Mouse (Mus musculus) kidney, embryonic 14.5 days (tissue): ENCODE results near the gene Kcnj12. TPM values are rescaled to one million over a fixed set of nuclear protein-coding genes. Genes with fewer than 3 reads are reported as not detected.

ENCODE experiments used
- polyA plus RNA-seq: library from polyadenylated mRNA; unstranded; fragments of >200 nt; fragmentation: Nextera tagmentation; extraction: Ambion mirVana; gene quantifications from 2 replicates; pipeline ENCODE4 v1.2.1, GENCODE M21; 2014

The Kcnj12 gene
- polyA plus RNA-seq, 1 experiment from 2014 or later: 0.32 TPM

Other genes with a start within 250 kb of the Kcnj12 start
- 13.7 and 21.5 TPM in 2 replicates for gene Top3a, start 245.2 kb upstream of the Kcnj12 start, polyA plus RNA-seq
- 5.2 and 8.2 TPM in 2 replicates for gene Smcr8, start 245.0 kb upstream of the Kcnj12 start, polyA plus RNA-seq
- gene Shmt1, start 210.8 kb upstream of the Kcnj12 start, polyA plus RNA-seq: 45.3 and 78.4 TPM in 2 replicates
- 34.3 and 35.8 TPM in 2 replicates for gene Dhrs7b, start 191.9 kb upstream of the Kcnj12 start, polyA plus RNA-seq
- 72.8 and 72.9 TPM in 2 replicates for gene Tmem11, start 143.3 kb upstream of the Kcnj12 start, polyA plus RNA-seq
- gene Natd1, start 107.8 kb upstream of the Kcnj12 start, polyA plus RNA-seq: 15.7 and 25.0 TPM in 2 replicates
- gene Map2k3, start 90.5 kb upstream of the Kcnj12 start, polyA plus RNA-seq: 69.0 and 106 TPM in 2 replicates
- gene Tnfrsf13b, start 104.2 kb downstream of the Kcnj12 start, polyA plus RNA-seq: 0.70 and 1.2 TPM in 2 replicates
- 96.9 and 182 TPM in 2 replicates for gene Usp22, start 152.5 kb downstream of the Kcnj12 start, polyA plus RNA-seq
- not detected in 2 replicates for gene Aldh3a1, start 185.0 kb downstream of the Kcnj12 start, polyA plus RNA-seq
- 17.9 and 32.5 TPM in 2 replicates for gene Aldh3a2, start 244.9 kb downstream of the Kcnj12 start, polyA plus RNA-seq